Mouse (Mus musculus): ENCODE measurements around the gene Tmprss12. TPM values are rescaled to one million over a fixed set of nuclear protein-coding genes. Genes with fewer than 3 reads are reported as not detected.
A peak's percentile ranks its signal among the peaks of the same experiment; 100 is the strongest.
"Not testable (repeated sequence)": the region's sequence is repeated elsewhere in the genome, so short reads cannot be mapped to it uniquely, and the experiment has no call there.

Gene Tmprss12
- polyA plus RNA-seq, 1 experiment from 2014 or later = not detected

DNA sequence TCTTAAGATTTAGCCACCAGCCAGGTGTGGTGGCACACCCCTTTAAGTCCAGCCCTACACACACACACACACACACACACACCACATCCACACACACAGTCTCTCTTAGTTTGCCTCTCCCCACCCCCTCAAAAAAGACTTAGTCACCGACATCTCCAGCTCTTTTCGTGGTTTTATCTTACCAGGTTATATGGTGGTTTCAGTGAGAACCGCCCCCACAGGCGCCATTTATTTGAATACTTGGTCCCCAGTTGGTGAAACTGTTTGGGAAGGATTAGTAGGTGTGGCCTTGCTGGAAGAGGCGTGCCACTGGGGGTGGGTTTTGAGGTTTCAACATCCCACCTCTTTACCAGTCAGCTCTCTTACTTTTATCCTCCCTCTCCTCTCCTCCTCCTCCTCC lies 17.2 kb downstream of the Tmprss12 start:
- H3K36me3 ChIP-seq (replicated peaks; ENCODE audit: control insufficient read depth, insufficient read depth) = no peaks in the 10 kb centered on the region
- DNase-seq (ENCODE audit: low spot score) = no peak
- no peak overlapping the region for H3K4me2 ChIP-seq (replicated peaks)
- H3K27me3 ChIP-seq (ENCODE audit: control insufficient read depth, insufficient read depth, low read length) = no peaks in the 10 kb centered on the region
- H3K9me3 ChIP-seq (ENCODE audit: control insufficient read depth, low read length) = no peaks in the 10 kb centered on the region
- no peaks in the 10 kb centered on the region for H3K4me1 ChIP-seq (replicated peaks; ENCODE audit: control insufficient read depth, insufficient read depth, low read length)
- H3K27ac ChIP-seq = no peak overlapping the region
- H3K4me3 ChIP-seq (replicated peaks; ENCODE audit: low read length) = no peak overlapping the region
- ATAC-seq (ENCODE audit: low FRiP score) = no peak
- 95% methylated on average over 5 of the region's 5 CpGs for WGBS
- no peak overlapping the region for H3K9ac ChIP-seq

DNA sequence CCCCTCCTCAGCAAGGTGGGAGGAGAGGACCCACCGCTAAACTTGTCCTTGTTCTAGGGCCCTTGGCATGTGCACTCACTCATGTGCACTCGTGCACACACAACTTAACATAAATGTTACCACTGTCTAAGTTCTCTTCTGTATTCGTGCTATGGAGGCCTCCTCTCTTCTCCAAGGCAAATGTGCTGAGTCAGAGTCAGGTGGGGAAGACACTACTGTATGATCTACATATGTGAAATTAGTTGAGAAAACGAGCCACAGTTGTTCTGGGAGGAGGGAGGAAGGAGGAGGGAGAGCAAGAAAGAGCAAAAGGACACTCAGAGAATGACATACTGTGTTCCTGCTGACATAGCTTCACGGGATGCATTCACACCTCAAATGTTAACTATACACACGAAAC lies 19.9 kb downstream of the Tmprss12 start:
- Histone ChIP-seq H3K4me3 (replicated peaks; ENCODE audit: low read length) (no peak overlapping the region), H3K9ac (no peak overlapping the region), H3K4me2 (replicated peaks) (no peak overlapping the region), H3K36me3 (replicated peaks; ENCODE audit: control insufficient read depth, insufficient read depth) (no peaks in the 10 kb centered on the region), H3K27ac (no peak overlapping the region), H3K4me1 (replicated peaks; ENCODE audit: control insufficient read depth, insufficient read depth, low read length) (peaks cover 4% of the 10 kb centered on the region; the same call in 1 of the 2 replicates), H3K9me3 (ENCODE audit: control insufficient read depth, low read length) (no peaks in the 10 kb centered on the region), H3K27me3 (ENCODE audit: control insufficient read depth, insufficient read depth, low read length) (no peaks in the 10 kb centered on the region)
- no peak for ATAC-seq (ENCODE audit: low FRiP score)
- 86% methylated on average over 6 of the region's 6 CpGs for WGBS
- DNase-seq (ENCODE audit: low spot score) = no peak

- peaks cover 5% of the 10 kb centered on the region; the same call in 1 of the 2 replicates for H3K4me1 ChIP-seq (replicated peaks; ENCODE audit: control insufficient read depth, insufficient read depth, low read length)
- H3K36me3 ChIP-seq (replicated peaks; ENCODE audit: control insufficient read depth, insufficient read depth) = no peaks in the 10 kb centered on the region
- no peak overlapping the region for H3K4me2 ChIP-seq (replicated peaks)
- no peak overlapping the region for H3K4me3 ChIP-seq (replicated peaks; ENCODE audit: low read length)
- WGBS = 59% methylated on average over 15 of the region's 15 CpGs
- ATAC-seq (ENCODE audit: low FRiP score) (no peak), DNase-seq (ENCODE audit: low spot score) (no peak)
- no peaks in the 10 kb centered on the region for H3K27me3 ChIP-seq (ENCODE audit: control insufficient read depth, insufficient read depth, low read length)
- H3K9ac ChIP-seq = no peak overlapping the region
- H3K9me3 ChIP-seq (ENCODE audit: control insufficient read depth, low read length) = no peaks in the 10 kb centered on the region
- no peak overlapping the region for H3K27ac ChIP-seq
Measured at GRCm38 (mm10) chr15:100301556-100301955, 20.9 kb downstream of the Tmprss12 start.

DNA sequence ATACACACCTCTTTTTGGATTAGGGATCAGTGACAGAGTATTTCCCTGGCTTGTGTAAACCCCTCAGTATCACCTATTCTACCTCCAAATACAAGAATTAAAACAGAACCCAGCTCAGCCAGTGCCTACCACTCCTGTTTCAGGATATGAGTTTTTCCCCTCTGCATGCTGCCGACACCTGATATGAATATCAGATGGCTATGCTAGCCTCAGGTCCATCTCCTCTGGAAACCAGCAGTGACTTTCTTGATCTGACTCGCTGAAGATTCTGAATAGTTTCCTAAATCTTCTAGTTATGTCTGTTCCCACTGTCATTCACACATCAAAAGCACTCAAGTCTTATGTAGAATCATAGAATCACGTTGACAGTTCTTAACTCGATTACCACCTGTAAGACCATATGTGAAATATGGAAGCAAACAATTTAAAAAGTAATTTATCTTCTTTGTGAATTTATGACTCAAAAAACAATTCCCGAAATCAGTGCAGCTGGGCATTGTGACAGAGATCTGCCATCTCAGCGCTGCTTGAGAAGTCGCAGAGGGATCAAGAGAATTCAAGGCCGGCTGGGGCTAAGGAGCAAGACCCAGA lies 22.9 kb downstream of the Tmprss12 start:
- WGBS = 48% methylated on average over 8 of the region's 8 CpGs
- Histone ChIP-seq H3K27ac (no peak overlapping the region), H3K36me3 (replicated peaks; ENCODE audit: control insufficient read depth, insufficient read depth) (no peaks in the 10 kb centered on the region), H3K4me3 (replicated peaks; ENCODE audit: low read length) (peak overlapping the region; percentile 48), H3K27me3 (ENCODE audit: control insufficient read depth, insufficient read depth, low read length) (no peaks in the 10 kb centered on the region), H3K4me2 (replicated peaks) (peak overlapping the region; percentile 82), H3K9ac (peak overlapping the region; percentile 83), H3K4me1 (replicated peaks; ENCODE audit: control insufficient read depth, insufficient read depth, low read length) (peaks cover 5% of the 10 kb centered on the region; the same call in 1 of the 2 replicates), H3K9me3 (ENCODE audit: control insufficient read depth, low read length) (no peaks in the 10 kb centered on the region)
- ATAC-seq (ENCODE audit: low FRiP score) (no peak), DNase-seq (ENCODE audit: low spot score) (peak; percentile 27)

GRCm38 (mm10) chr15:100304019-100304991 lies 23.7 kb downstream of the Tmprss12 start, which contains the start of gene Mettl7a1:
Gene Mettl7a1, plus strand, starts transcription at chr15:100304140.
- 1% methylated on average over 25 of the region's 30 CpGs for WGBS
- peak; percentile 90 for ATAC-seq (ENCODE audit: low FRiP score)
- peak within 1 kb of the TSS; percentile 48 for H3K4me3 ChIP-seq (replicated peaks; ENCODE audit: low read length)
- no peaks in the 10 kb centered on the region for H3K27me3 ChIP-seq (ENCODE audit: control insufficient read depth, insufficient read depth, low read length)
- H3K4me1 ChIP-seq (replicated peaks; ENCODE audit: control insufficient read depth, insufficient read depth, low read length) = peaks cover 5% of the 10 kb centered on the region; the same call in 1 of the 2 replicates
- no peaks in the 10 kb centered on the region for H3K36me3 ChIP-seq (replicated peaks; ENCODE audit: control insufficient read depth, insufficient read depth)
- peak; percentile 81 for DNase-seq (ENCODE audit: low spot score)
- no peaks in the 10 kb centered on the region for H3K9me3 ChIP-seq (ENCODE audit: control insufficient read depth, low read length)
- H3K27ac ChIP-seq = peak within 1 kb of the TSS; percentile 87
- H3K4me2 ChIP-seq (replicated peaks) = peak within 1 kb of the TSS; percentile 82
- peak within 1 kb of the TSS; percentile 83 for H3K9ac ChIP-seq

GRCm38 (mm10) chr15:100306201-100306600 lies 25.6 kb downstream of the Tmprss12 start:
- no peaks in the 10 kb centered on the region for H3K9me3 ChIP-seq (ENCODE audit: control insufficient read depth, low read length)
- H3K36me3 ChIP-seq (replicated peaks; ENCODE audit: control insufficient read depth, insufficient read depth) = no peaks in the 10 kb centered on the region
- H3K27me3 ChIP-seq (ENCODE audit: control insufficient read depth, insufficient read depth, low read length) = no peaks in the 10 kb centered on the region
- no peak overlapping the region for H3K4me2 ChIP-seq (replicated peaks)
- ATAC-seq (ENCODE audit: low FRiP score) (no peak), DNase-seq (ENCODE audit: low spot score) (no peak)
- WGBS = 92% methylated on average over 2 of the region's 2 CpGs
- no peak overlapping the region for H3K4me3 ChIP-seq (replicated peaks; ENCODE audit: low read length)
- no peak overlapping the region for H3K27ac ChIP-seq
- H3K4me1 ChIP-seq (replicated peaks; ENCODE audit: control insufficient read depth, insufficient read depth, low read length) = peaks cover 5% of the 10 kb centered on the region; the same call in 1 of the 2 replicates
- H3K9ac ChIP-seq = no peak overlapping the region

DNA sequence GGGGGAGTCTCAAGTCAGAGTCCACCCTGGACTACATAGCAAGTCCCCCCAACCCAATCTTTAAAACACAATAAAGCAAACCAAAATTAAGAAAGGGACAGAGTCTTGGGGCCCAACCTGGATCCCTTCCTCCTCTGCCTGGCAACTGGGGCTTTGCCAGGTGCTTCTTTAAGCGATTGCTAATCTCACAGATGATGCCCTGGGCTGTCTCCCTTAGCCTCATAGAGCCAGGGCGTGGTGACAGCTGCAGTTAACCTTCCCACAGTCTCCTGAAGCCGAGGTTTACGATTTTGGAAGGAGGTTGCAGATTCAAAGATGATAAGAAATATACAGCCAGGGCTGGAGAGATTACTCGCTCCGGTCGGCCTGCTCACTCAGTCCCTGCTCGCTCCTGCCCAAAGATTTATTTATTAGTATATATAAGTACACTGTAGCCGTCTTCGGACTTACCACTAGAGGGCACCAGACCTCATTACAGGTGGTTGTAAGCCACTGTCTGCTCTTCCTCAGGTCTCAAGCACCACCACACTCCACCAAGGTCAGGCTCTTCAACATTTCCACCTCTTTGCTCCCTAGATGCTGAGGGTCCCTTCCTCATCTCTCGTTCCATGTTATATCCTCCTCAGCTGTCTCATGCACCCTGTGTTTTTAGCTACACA lies 26.9 kb downstream of the Tmprss12 start:
- H3K4me3 ChIP-seq (replicated peaks; ENCODE audit: low read length); H3K4me2 ChIP-seq (replicated peaks); H3K36me3 ChIP-seq (replicated peaks; ENCODE audit: control insufficient read depth, insufficient read depth); H3K27ac ChIP-seq; H3K27me3 ChIP-seq (ENCODE audit: control insufficient read depth, insufficient read depth, low read length); ATAC-seq (ENCODE audit: low FRiP score); H3K9ac ChIP-seq; H3K9me3 ChIP-seq (ENCODE audit: control insufficient read depth, low read length); H3K4me1 ChIP-seq (replicated peaks; ENCODE audit: control insufficient read depth, insufficient read depth, low read length): not testable (repeated sequence)
- DNase-seq (ENCODE audit: low spot score) = peak; percentile 38
- WGBS = 50% methylated on average over 10 of the region's 11 CpGs

- Histone ChIP-seq H3K4me3 (replicated peaks; ENCODE audit: low read length) (no peak overlapping the region), H3K4me2 (replicated peaks) (no peak overlapping the region), H3K27ac (no peak overlapping the region), H3K27me3 (ENCODE audit: control insufficient read depth, insufficient read depth, low read length) (no peaks in the 10 kb centered on the region), H3K4me1 (replicated peaks; ENCODE audit: control insufficient read depth, insufficient read depth, low read length) (no peaks in the 10 kb centered on the region), H3K9ac (no peak overlapping the region), H3K36me3 (replicated peaks; ENCODE audit: control insufficient read depth, insufficient read depth) (no peaks in the 10 kb centered on the region; the same call in 1 of the 2 replicates), H3K9me3 (ENCODE audit: control insufficient read depth, low read length) (no peaks in the 10 kb centered on the region)
- ATAC-seq (ENCODE audit: low FRiP score) (no peak), DNase-seq (ENCODE audit: low spot score) (no peak)
- 83% methylated on average over 2 of the region's 2 CpGs for WGBS
Measured at GRCm38 (mm10) chr15:100312346-100312745, 31.7 kb downstream of the Tmprss12 start.
